Mouse (Mus musculus): ENCODE results near the gene Fry.

Fry gene

DNA sequence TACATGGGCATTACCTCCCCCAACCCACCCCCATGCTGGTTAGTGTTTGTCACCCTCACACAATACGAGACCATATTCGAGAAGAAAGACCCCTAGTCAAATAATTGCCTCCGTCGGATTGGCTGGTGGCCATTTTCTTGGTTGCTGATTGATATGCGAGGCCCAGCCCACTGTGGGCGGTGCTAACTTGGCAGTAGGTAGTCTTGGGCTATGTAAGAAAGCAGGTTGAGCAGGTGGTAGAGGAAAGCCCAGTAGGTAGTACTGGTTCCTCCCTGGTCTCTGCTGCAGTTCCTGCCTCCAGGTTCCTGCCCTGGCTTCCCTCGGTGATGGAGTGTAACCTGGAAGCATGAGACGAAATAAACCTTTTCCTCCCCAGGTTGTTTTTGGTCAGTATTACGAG is 153.7 kb downstream of the Fry start:
- no peak for DNase-seq (ENCODE audit: low spot score)

DNA sequence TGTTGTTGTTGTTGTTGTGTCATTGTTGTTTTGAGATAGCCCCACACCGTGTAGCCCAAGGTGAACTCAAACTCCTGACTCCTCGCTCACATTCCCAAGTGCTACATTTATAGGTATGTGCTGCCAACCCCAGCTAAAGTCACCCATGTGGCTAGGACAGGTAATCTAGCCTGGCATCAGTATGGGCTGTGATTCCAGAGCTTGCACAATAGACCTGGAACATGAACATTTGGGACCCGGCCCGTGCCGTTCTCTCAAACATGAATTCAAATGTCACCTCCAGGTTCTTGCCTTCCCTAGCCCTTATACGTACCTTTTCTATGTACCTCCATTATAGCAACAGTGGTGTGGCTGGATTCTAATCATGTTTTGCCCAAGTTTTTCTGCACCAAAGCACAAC is 156.9 kb downstream of the Fry start:
- no peak for DNase-seq (ENCODE audit: low spot score)

DNA sequence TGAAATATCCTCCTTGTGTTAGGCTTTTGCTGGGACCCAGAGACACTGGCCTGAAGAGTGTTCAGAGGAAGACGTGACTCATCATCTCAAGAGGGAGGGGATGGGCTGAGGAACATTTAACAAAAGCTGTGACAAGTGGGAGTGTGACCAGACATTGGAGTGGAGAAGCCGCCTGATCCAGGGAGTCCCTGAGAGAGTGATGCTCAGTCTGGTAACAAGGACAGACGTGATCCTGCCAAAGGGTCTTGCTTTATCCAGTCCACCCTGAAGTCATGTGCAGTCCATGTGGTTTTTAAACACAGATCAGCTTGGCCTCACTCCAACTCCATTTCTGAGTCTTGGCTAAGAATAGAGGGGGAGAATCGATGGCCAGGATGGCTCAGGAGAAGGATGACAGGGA is 158.2 kb downstream of the Fry start:
- DNase-seq (ENCODE audit: low spot score): no peak

DNA sequence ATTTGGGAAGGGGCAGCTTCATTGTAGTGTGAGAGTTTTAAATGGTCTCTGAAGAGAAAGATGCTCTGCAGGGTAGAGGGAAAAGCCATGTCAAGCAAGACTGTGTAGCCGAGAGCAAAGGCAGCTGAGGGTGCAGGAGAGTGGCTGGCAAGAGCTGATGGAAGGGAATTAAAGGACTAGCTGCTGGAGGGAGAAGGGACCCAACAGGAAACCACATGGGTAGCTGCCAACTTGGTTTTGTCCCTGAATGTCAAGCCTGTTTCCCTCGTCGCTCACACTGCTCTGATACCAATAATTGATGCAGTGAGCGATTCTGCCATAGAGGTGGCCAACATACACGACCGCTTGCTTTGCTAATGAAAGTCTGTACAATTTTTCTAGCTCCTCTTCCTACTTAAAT is 160.9 kb downstream of the Fry start:
- DNase-seq (ENCODE audit: low spot score): no peak

GRCm38 (mm10) chr5:150281084-150281483 is 162.6 kb downstream of the Fry start:
- DNase-seq (ENCODE audit: low spot score): no peak

- DNase-seq (ENCODE audit: low spot score): no peak
Observed at GRCm38 (mm10) chr5:150282091-150282490, 163.6 kb downstream of the Fry start.

GRCm38 (mm10) chr5:150287949-150288348 is 169.5 kb downstream of the Fry start:
- DNase-seq (ENCODE audit: low spot score): no peak

DNA sequence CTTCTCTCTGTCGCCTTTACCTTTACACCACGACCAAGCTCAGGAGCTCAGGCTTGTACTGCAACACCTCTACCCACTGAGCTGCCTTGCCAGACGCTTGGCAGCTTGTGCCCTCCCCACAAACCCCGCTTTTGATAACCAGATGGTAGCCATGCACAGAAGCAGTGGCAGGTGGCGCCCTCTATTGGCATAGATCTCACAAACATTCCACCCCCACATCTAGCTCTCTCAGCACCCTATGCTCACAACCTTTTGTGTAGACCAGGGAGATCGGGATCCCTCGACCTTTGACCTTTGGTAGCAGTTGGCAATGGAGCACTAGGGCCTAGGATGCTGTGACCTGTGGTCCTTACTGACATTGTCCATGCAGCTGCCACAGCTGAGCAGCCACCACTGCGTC is 171.2 kb downstream of the Fry start:
- DNase-seq (ENCODE audit: low spot score): peak; percentile 6

- DNase-seq (ENCODE audit: low spot score): no peak
Observed at GRCm38 (mm10) chr5:150290494-150291199, 172.2 kb downstream of the Fry start.

DNA sequence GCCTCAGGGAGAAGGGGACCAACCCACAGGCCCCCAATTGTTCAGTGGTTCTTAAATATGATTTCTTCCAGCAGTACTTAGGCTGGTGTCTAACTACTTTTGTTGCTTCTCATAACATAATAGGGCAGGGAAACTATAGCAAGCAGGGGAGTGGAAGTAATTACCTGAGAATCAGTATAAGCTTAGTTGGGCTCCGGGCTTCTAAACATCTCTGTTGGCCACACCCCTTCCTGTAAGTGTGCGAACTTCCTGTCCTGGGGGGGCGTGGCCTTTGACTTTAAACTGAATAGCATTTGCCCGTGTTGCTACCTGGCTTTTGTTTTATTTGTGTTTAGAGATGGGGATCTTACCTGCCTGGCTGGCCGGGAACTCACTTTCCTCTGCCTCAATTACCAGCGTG is 172.8 kb downstream of the Fry start:
- DNase-seq (ENCODE audit: low spot score): peak; percentile 6

- no peak for DNase-seq (ENCODE audit: low spot score)
Observed at GRCm38 (mm10) chr5:150292186-150292585, 173.7 kb downstream of the Fry start.

DNA sequence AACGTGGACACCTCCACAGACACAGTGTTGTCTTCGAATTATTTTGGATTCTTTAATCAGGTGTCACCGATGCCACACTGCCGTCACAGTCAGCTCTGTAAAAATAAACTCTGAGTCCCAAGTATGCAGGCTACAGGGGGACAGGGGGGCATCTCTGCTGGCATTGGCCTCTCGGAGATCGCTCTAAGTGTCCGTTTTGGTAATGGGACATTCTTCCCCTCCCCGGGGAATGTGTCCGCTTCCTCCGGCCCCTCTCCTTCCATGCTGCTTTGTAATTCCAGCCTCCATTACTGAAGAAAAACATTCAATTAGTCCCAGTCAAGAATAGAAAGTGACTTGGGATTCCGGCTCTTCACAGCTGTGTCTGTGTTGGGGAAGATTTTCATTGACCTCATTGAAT is 175.9 kb downstream of the Fry start:
- no peak for DNase-seq (ENCODE audit: low spot score)

GRCm38 (mm10) chr5:150295096-150295495 is 176.7 kb downstream of the Fry start:
- no peak for DNase-seq (ENCODE audit: low spot score)

DNA sequence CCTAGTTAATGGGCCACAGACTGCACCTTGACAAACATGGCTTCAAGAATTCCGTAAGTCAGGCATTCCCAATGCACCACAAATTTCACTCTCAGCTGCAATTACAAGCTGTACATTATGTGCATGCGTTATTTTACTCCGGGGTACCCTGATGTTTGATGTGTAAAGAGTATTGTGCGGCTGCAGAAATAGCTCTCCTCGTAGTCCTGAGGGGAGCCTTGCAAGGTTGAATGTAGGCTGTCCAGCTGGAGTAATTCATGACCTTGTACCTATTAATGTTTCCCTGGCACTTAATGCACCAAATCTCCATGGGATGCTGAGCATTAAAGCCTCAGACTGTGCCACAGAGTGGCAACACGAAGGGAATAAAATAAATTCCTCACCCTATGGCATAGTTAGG is 180.5 kb downstream of the Fry start:
- DNase-seq (ENCODE audit: low spot score): no peak

DNA sequence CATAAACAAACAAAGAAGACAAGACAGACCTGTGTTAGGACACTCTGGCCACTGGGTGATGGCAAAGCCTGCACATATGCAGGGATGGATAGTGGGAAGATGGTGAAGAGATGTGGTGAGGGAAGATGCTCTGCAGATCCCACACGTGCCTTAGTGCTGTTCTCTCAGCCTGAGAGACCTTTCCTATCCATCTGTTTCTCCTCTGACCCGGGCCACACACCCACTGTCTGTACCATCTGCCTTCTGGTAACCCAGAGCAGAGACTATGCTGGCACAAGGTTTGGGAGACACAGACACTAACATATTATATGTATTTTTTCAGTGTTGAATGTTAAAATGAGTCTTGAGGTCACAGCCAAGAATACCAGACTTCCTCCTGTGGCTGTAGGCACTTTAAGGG is 183.7 kb downstream of the Fry start:
- DNase-seq (ENCODE audit: low spot score): no peak

DNA sequence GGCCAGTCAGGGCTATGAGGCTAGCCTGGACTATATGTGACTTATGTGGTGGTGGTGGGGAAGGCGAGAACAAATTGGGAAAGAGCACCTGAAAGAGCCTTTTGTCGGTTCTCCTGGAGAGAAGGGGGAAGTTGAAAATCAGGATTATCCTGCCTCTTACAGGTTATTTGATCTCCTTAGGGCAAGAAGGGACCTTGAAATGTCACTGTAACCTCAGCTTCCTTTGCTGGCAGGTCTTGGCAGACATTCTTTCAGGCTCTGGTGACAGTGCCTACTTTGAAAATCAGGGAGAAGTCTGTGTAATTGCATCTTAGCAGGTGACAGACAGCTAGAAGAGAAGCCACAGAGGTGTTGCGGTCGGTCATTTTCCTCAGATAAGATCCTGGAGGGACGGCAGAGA is 184.6 kb downstream of the Fry start:
- DNase-seq (ENCODE audit: low spot score): no peak

GRCm38 (mm10) chr5:150306497-150306896 is 188.1 kb downstream of the Fry start:
- no peak for DNase-seq (ENCODE audit: low spot score)

DNA sequence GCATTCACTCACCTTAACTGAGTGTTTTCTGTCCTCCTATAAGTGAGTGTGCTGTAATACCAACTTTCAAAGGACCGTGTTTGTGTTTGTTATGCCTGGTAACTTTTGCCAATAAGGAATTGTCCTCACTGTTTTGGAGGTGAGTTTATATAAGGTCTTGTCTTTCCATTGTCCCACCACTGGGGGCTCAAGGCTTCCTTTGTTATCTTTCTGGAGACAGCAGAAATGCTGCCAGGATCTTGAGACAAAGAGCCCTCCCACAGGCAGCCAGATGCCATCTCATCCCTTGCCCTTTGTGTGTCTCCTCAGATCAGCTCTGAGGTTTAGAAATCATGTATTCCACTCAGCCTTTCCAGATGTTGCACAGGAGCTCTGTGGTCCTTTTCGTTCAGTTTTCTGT is 194.8 kb downstream of the Fry start:
- DNase-seq (ENCODE audit: low spot score): no peak

GRCm38 (mm10) chr5:150314582-150314981 is 196.1 kb downstream of the Fry start:
- no peak for DNase-seq (ENCODE audit: low spot score)

- DNase-seq (ENCODE audit: low spot score): no peak
Observed at GRCm38 (mm10) chr5:150325411-150325810, 207.0 kb downstream of the Fry start.

- DNase-seq (ENCODE audit: low spot score): no peak
Observed at GRCm38 (mm10) chr5:150328686-150329085, 210.2 kb downstream of the Fry start.

DNA sequence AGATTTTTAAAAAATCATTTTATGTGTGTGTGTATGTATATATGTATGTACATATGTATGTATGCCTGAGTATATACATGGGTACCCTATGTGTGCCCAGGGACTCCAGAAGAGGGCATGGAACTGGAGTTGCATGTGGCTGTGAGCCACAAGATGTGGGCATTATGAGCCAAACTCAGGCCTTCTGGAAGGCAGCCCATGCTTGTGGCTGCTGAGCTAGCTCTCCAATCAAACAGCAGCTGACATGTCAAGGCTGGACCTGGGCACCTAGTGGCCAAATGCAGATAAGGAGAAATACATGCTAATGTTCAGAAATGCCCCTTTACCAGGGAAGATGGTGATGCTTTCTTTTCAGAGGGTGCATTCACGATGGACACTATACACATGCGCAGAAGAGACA is 213.4 kb downstream of the Fry start:
- no peak for DNase-seq (ENCODE audit: low spot score)

DNA sequence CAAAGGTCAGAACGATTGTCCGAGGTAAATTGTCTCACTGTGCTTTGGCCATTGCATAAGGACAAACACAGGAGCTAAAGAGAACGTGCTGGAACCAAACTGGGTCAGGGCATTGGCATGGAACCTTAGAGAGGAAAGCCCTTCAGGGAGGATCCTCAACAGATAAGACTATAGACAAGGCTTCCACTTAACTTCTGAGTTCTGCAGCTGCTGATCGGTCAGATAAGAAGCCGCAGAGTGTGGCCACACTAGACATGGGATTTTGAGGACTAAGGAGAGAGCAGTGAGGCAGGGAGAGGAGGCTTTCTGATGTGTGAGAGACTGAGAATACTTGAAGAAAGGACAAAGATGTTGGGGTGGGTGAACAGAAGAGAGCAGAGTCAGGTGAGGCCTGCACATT is 214.4 kb downstream of the Fry start:
- no peak for DNase-seq (ENCODE audit: low spot score)

DNA sequence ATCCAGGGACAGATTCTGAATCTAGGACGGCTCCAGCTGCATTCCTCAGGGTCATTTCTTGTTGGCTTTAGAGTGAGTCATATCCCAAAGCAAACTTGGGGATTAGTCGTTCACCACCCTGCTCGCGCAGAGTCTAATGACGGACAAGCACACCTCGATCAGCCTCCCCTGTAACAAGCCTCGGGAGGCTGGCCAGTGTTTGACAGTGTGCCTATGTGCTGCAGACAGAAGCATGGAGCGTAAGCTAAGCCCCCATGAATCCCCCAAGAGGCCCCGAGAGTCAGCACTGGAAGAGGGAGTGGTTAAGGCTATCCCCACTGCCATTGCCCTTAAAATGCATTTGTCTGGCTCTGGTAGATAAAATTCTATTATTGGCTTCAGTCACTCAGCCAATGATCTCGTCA is 214.9 kb downstream of the Fry start:
- no peak for DNase-seq (ENCODE audit: low spot score)

DNA sequence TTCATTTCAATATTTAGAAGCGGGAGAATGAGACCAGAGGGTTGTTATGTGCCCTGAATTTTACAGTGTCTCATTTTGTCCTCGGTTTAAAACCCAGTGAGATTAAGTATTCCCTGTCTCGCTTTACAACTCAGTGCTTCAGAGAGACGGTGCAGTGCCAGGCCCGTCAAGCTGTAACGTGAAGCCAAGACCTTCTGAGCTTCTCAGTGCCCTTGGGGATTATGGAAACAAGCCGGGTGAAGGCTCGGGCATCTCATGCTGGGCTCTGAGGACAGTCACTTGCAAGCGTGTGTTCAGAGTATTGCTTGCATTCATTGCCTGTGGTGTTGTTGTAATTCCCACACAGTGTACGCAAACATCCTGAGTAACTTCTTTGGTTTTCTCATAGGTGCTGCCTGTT is 218.0 kb downstream of the Fry start:
- no peak for DNase-seq (ENCODE audit: low spot score)
